Mouse (Mus musculus) kidney, postnatal 4 days (tissue): Measurements from ENCODE around the gene Sco1.

Experiments used
- DNase-seq, 2 experiments: peaks; one replicate each; pipeline ENCODE4 v3.0.0; 2021; ENCODE audit warnings: mixed read lengths in 2 of 2

Gene Sco1

DNA sequence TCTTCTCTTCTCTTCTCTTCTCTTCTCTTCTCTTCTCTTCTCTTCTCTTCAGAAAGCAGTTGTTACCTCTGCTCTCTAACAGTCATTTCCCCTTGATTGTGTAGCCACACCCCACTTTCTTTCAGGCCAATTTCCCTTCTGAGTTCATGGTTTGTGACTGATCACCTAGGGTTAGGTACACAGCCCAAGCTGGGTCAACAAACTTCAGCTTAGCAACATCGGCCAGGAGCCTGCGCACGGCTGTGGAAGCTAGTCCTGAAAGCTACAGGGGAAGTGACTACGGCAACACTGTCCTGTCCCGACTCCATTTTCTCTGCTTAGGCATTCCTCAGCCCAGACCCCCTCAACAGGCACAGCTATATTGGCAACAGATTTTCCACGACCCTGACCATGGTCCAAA, 7.5 kb upstream of the Sco1 start:
- no peak for DNase-seq

- DNase-seq, result no peak
Measured at GRCm38 (mm10) chr11:67047199-67047598, 5.3 kb upstream of the Sco1 start.

- DNase-seq, result no peak
Measured at GRCm38 (mm10) chr11:67048496-67048895, 4.0 kb upstream of the Sco1 start.

DNA sequence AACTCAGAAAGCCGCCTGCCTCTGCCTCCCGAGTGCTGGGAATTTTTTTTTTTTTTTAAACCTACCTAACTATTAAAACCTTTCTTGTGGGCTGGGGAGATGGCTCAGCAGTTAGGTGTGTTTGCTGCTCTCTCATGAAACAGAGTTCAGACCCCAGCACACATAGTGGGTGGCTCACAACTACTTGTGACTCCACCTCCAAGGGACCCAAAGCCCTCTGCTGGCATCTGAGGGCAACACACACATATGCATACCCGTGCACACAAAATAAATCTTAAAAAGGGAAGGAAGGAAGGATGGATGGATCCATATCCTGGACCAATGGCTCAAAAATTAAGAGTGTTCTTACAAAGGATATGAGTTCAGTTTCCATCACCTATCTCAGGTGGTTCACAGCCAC, 3.2 kb upstream of the Sco1 start:
- no peak for DNase-seq

DNA sequence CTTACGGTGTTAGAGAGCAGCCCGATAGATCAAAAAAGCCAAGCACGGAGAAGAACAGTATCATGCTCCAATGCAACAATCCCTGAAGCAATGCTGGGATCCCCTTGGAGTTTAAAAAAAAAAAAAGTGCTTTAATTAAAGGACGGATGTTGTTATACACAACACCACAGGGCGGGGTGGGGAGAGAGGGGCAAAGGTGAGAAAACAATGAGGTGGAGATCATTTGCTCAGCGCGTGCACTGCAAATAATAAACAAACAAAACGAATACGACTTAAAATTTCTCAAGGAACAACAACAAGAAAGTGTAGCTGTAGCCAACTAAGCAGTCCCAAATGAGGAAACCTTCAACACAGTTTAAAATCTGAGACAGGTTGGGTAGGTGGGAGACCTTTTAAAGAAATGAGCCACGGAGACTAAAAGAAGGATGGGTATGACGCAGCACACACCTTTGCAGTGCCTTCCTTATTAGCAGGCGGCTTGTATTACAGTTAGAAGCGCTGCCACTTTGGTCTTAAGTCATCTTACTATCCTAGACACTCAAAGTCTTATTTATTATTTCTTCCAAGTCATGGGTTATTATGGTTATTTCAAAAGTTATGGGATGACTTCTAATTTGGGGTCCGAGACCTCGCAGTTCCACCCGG, 672 bp upstream of the Sco1 start:
- DNase-seq, result peak in 1 of 2 experiments; percentile 22

DNA sequence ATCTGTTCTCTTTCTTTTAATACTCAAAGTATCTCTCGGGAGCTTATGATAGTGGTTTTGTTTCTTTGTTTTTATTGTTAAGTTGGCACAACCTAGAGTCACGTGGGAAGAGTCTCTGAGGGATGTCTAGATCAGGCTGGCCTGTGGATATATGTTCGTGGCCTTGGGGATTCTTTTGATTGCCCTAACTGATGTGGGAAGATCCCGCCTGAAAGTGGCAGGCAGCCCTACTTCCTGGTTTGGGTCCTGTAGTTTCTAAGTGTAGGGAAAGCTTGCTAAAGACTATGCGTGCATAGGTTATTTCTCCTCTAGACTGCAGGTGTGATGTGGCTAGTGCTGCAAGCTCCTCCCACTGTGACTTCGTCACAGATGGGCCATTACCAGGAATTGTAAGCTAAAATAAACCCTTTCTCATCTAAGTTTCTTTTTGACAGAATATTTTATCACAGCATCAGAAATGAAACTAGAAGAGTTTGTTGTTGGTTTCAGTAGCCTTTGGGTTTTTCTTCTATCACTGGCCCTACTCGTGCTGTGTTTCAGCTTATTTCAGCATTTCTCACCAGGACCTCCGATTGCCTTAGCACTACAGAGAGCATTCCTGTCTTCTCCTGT, 2.4 kb downstream of the Sco1 start:
- DNase-seq, result no peak

GRCm38 (mm10) chr11:67061311-67061710, 8.8 kb downstream of the Sco1 start:
- DNase-seq, result no peak

DNA sequence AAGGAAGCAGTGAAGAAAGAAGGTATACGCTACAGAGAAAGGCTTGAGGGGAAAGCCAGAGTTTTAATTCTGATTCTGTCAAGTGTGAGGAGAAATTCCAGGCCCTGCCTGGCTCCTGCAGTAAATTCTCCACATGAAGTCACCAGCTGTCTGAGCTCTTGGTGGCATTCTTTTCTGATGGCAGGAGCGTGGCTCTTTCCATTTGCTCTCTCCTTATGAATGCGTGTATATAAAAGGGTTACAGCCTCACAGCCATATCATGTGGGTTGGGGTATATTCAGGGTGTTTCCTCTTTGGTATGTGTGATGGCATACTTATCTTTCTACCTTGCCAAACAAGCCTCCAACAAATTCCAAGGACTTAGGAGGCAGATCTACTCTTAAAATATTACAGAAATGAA, 10.3 kb downstream of the Sco1 start:
- DNase-seq, result no peak

- no peak for DNase-seq
Measured at GRCm38 (mm10) chr11:67067741-67068140, 15.3 kb downstream of the Sco1 start.

- DNase-seq, result no peak
Measured at GRCm38 (mm10) chr11:67072615-67073130, 20.2 kb downstream of the Sco1 start.

GRCm38 (mm10) chr11:67075036-67075435, 22.6 kb downstream of the Sco1 start:
- no peak for DNase-seq

DNA sequence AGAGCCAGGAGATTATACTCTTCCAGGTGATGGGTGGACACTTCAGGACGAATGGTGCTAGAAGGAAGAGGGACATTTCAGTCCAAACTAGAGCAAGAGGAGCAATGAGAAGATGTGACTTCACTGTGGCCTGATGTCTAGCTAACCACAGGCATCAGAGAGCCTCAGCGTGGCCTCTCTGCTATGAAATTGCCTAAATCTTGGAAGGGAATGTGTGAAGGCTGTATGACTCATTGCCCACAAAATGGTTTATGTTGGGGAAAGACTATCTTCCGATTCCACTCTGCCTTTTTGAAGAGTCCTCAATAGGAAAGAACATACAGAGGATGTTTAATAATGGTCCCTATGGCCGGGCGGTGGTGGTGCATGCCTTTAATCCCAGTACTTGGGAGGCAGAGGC, 24.3 kb downstream of the Sco1 start:
- DNase-seq, result no peak

DNA sequence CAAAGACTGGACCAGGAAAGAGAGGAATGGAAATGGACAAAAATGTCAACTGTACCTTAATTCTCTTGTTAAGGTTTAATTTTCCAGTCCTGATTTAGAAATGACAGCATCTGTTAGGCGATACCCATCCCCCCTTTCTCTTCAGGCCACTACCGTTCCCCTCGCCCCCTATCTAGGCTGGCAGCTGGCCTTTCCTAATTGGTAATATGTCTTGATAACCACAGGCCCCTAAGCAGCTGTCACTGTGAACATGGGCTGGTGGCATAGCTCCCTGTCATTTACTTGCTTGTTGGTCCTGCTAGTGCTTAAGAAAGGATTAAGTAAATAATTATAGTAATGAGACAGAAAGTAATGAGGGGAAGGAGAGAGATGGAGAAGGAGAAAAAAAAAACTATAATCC, 25.0 kb downstream of the Sco1 start:
- no peak for DNase-seq

- DNase-seq, result no peak
Measured at GRCm38 (mm10) chr11:67078000-67078399, 25.5 kb downstream of the Sco1 start, which contains the start of gene Myh3. Gene Myh3, plus strand, starts transcription at chr11:67078300.

DNA sequence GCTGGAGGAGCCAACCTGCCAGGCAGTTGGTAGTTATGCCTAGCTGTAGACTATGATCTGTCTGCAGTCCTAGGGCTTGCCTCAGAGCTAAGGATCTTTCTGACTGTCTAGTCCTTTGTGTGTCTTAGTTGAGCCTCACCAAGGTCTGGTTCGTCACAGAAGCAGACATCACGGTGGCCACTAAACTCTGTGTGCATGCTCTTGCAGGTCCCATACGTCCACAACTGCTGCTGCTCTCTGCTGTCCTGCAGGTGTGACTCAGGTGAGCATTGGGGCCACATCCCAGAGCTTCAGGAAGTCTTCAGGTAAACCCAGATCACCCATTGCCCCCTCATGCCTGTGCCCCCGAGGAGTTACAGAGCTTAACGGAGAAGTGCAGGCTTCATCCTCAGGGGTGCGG, 26.4 kb downstream of the Sco1 start:
- no peak for DNase-seq

DNA sequence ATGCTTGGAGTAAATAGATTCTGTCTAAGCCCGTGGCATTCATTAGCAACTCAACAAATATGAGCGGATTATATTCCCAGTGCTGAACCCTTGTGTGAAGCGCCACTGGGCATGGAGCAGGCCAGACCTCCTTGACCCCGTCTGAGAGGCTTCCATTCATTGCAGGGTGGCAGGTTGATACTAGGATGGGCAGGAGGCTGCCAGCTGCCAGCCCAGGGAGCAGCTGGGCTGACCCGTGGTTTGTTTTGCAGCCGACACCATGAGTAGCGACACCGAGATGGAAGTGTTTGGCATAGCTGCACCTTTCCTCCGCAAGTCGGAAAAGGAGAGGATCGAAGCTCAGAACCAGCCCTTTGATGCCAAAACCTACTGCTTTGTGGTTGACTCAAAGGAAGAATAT, 27.3 kb downstream of the Sco1 start:
- no peak for DNase-seq

- DNase-seq, result peak; percentile 66 to 72
Measured at GRCm38 (mm10) chr11:67080168-67080567, 27.7 kb downstream of the Sco1 start.

DNA sequence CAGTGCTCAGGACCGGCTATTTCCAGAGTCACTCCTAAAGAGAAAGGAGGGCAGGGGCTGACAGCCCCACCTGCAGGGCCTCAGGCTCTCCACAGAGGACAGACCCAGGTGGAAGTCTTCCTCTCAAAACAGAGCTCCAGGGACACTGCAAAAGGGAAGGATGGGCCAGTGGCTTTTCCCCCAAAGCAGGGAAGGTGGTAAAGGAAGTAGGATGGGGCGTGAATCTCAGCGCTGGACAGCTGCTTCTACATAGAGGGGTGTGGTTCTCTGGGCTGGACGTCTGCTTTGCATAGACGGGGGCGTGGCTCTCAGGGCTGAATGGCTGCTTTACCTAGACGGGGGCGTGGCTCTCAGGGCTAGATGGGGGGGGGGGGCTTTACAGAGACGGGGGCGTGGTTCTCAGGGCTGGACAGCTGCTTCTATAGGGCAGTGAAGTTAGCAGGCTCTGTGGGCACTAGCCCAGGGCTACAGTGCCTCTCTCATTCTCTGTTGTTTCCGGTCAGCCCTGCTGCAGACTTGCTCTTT, 28.7 kb downstream of the Sco1 start:
- peak; percentile 76 to 85 for DNase-seq

- DNase-seq, result no peak
Measured at GRCm38 (mm10) chr11:67082188-67082587, 29.7 kb downstream of the Sco1 start.

- no peak for DNase-seq
Measured at GRCm38 (mm10) chr11:67082793-67083192, 30.3 kb downstream of the Sco1 start.

DNA sequence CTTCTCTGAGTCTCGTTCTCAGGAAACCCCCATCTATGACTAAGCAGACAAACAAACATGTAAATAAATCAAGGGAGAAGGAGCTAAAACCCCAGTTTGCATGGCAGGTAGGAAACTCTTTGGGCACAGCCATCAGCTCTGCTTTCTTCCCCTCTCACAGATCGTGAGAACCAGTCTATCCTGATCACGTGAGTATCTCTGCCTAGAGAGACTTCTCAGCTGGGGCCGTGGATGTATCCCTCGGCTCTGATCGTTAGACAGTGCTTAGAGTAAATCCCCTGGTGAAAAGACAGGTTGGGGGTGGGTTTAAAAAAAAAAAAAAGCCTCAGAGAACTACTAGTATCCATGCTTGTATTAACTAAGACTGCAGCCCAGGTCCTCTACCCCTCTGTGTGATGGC, 30.8 kb downstream of the Sco1 start:
- DNase-seq, result no peak

DNA sequence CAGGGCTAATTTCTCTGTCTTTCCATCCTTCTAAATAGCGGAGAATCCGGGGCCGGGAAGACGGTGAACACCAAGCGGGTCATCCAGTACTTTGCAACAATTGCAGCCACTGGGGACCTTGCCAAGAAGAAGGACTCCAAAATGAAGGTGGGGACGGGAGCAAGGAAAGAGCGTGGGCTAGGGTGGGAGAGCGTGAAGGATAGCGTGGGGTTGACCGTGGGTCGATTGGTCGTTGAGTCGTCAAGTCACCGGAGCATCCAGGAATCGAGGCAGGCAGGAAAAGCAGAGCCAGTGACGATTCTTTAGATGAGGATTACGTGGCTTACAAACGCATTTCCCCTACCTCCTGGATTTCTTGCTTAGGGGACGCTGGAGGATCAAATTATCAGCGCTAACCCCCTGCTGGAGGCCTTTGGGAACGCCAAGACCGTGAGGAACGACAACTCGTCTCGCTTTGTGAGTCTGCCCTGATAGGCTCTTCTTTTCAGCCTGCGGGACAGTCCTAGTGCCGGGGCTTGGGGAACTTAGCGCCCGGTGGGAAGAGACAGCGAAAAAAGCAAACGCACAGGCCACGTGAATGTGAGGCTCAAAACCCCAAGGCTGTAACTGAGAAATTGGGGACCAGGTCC, 31.4 kb downstream of the Sco1 start:
- DNase-seq, result no peak

- peak; percentile 74 to 79 for DNase-seq
Measured at GRCm38 (mm10) chr11:67085489-67085888, 33.0 kb downstream of the Sco1 start.
